Mouse (Mus musculus) limb, embryonic 14.5 days (tissue): ENCODE results near the gene Cd7. TPM values are rescaled to one million over a fixed set of nuclear protein-coding genes. Genes with fewer than 3 reads are reported as not detected.
"Not testable (repeated sequence)": the region's sequence is repeated elsewhere in the genome, so short reads cannot be mapped to it uniquely, and the experiment has no call there.

Source experiments
- ATAC-seq: fragments of 200-750 bp; cut with Nextera tagmentation; 2 replicates; pipeline ENCODE4 v1.8.0; 2017; ENCODE audit warnings: low read depth, moderate number of reproducible peaks, moderate TSS enrichment; ENCODE audit not compliant: low FRiP score
- DNase-seq: peaks from one replicate; pipeline ENCODE4 v3.0.0-alpha.2; 2015; ENCODE audit warnings: low spot score
- H3K27ac ChIP-seq: fragments of 300-500 bp; sonication (generic); replicated peaks from 2 replicates; pipeline ENCODE4 v1.5.1; 2014; ENCODE audit warnings: low read depth, mild to moderate bottlenecking, low read length, moderate library complexity, mixed read lengths
- H3K27me3 ChIP-seq: fragments of 300-500 bp; sonication (generic); 2 replicates; pipeline ENCODE4 v1.6.1; 2014; ENCODE audit warnings: low read length, mixed read lengths; ENCODE audit not compliant: control insufficient read depth, insufficient read depth
- H3K36me3 ChIP-seq: fragments of 300-500 bp; sonication (generic); 2 replicates; pipeline ENCODE4 v1.6.1; 2014; ENCODE audit warnings: mild to moderate bottlenecking, low read length, moderate library complexity, mixed read lengths; ENCODE audit not compliant: control insufficient read depth, insufficient read depth
- H3K4me1 ChIP-seq: fragments of 300-500 bp; sonication (generic); 2 replicates; pipeline ENCODE4 v1.6.1; 2014; ENCODE audit warnings: antibody characterized with exemption, low read length, mixed read lengths; ENCODE audit not compliant: control insufficient read depth, insufficient read depth
- H3K4me2 ChIP-seq: fragments of 300-500 bp; sonication (generic); replicated peaks from 2 replicates; pipeline ENCODE4 v1.6.1; 2014; ENCODE audit warnings: low read depth, mild to moderate bottlenecking, low read length, moderate library complexity; ENCODE audit not compliant: severe bottlenecking
- H3K4me3 ChIP-seq: fragments of 300-500 bp; sonication (generic); replicated peaks from 2 replicates; pipeline ENCODE4 v1.5.1; 2014; ENCODE audit warnings: low read length
- H3K9ac ChIP-seq: fragments of 300-500 bp; sonication (generic); 2 replicates; pipeline ENCODE4 v1.6.1; 2014; ENCODE audit warnings: mild to moderate bottlenecking, low read depth, low read length, moderate library complexity; ENCODE audit not compliant: severe bottlenecking
- H3K9me3 ChIP-seq: fragments of 300-500 bp; sonication (generic); 2 replicates; pipeline ENCODE4 v1.6.1; 2016; ENCODE audit warnings: low read length; ENCODE audit not compliant: control insufficient read depth
- POLR2A ChIP-seq: fragments of 200-500 bp; IDR thresholded peaks from 2 replicates; pipeline ENCODE4 v1.8.0; 2012; ENCODE audit warnings: inconsistent platforms, mild to moderate bottlenecking, moderate library complexity, borderline replicate concordance; ENCODE audit not compliant: insufficient read depth, insufficient read length; ENCODE audit errors: extremely low read depth
- WGBS: fragments of 180-500 bp; shearing (Covaris S2); extraction: QIAGEN DNeasy Blood & Tissue Kit; methylation state at CpG from one replicate; pipeline ENCODE4 v1.1.7; 2014; 5-methylcytosine and 5-hydroxymethylcytosine counted together
- polyA plus RNA-seq, 2 experiments: library from polyadenylated mRNA; depleted of rRNA in 1 of 2; stranded (reverse) in 1 of 2; unstranded in 1 of 2; fragments of >200 nt; fragmentation: Nextera tagmentation in 1 of 2; extraction: Ambion mirVana in 1 of 2; gene quantifications; 2 replicates each; pipeline versions ENCODE4 v1.2.1 to v1.2.3; 2012 to 2014

Cd7 gene
- polyA plus RNA-seq, 2 experiments: 0.19 to 0.36 TPM

DNA sequence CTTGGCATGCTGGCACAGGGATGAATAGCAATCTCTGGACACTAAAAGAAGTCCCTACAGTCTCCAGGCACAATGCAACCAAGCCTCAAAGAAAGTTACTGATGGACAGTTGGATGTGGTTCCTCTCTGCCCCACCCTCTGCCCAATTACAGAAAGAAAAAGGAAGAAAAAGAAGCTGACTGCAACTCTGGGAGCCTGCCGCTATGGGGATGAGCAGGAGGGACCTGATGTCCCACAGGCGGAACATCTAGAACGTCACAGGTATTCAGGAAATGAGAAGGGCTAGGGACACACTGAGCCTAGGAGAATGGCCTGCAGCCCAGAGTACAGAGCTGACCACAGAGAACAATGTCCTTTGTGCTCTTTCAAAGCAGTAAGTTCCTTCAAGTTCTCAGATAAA, 43.0 kb upstream of the Cd7 start:
- no peaks in the 10 kb centered on the region for H3K36me3 ChIP-seq
- no peak for TF ChIP-seq POLR2A
- H3K27ac ChIP-seq: no peak overlapping the region
- WGBS: 77% methylated on average over 3 of the region's 3 CpGs
- no peak overlapping the region for H3K4me2 ChIP-seq
- H3K4me1 ChIP-seq: no peaks in the 10 kb centered on the region
- no peaks in the 10 kb centered on the region for H3K27me3 ChIP-seq
- DNase-seq (no peak), ATAC-seq (no peak)
- no peaks in the 10 kb centered on the region for H3K9me3 ChIP-seq
- no peak overlapping the region for H3K9ac ChIP-seq
- H3K4me3 ChIP-seq: no peak overlapping the region

DNA sequence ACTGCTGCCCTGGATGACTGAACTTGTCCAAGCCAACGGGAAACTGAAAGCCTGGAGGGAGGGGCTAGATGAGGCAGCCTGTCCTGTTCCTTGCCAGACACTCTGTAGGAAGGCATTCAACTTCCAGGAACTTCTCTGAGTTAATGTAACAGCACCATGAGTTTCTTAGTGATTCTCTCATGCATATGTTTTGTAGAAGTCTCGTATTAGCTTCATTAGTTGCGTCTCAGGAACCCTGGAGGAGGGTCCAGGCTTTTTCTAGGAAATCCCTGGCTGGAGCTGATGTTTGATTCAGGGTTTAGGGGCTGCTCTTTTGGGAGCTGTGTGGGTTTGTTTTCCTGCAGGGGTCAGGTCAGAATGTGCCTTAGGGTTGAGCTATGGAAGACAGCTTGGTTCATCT, 41.9 kb upstream of the Cd7 start, which contains the start of gene Sectm1a:
TSS of gene Sectm1a (minus strand) at position 101 of the 400 bp plus-strand sequence.
- ATAC-seq (no peak), DNase-seq (no peak)
- Histone ChIP-seq H3K27me3 (no peaks in the 10 kb centered on the region), H3K4me1 (no peaks in the 10 kb centered on the region), H3K27ac (no peak within 1 kb of the TSS), H3K4me3 (no peak within 1 kb of the TSS), H3K36me3 (no peaks in the 10 kb centered on the region), H3K4me2 (no peak within 1 kb of the TSS), H3K9me3 (no peaks in the 10 kb centered on the region), H3K9ac (no peak within 1 kb of the TSS)
- TF ChIP-seq POLR2A: no peak
- WGBS: 55% methylated on average over 3 of the region's 3 CpGs

- Histone ChIP-seq H3K4me3 (no peak overlapping the region), H3K27ac (no peak overlapping the region), H3K4me2 (no peak overlapping the region), H3K27me3 (no peaks in the 10 kb centered on the region), H3K36me3 (no peaks in the 10 kb centered on the region), H3K4me1 (no peaks in the 10 kb centered on the region), H3K9me3 (no peaks in the 10 kb centered on the region), H3K9ac (no peak overlapping the region)
- DNase-seq (no peak), ATAC-seq (no peak)
- WGBS: 92% methylated on average over 8 of the region's 8 CpGs
- TF ChIP-seq POLR2A: no peak
Measured at GRCm38 (mm10) chr11:121080330-121080729, 41.1 kb upstream of the Cd7 start.

DNA sequence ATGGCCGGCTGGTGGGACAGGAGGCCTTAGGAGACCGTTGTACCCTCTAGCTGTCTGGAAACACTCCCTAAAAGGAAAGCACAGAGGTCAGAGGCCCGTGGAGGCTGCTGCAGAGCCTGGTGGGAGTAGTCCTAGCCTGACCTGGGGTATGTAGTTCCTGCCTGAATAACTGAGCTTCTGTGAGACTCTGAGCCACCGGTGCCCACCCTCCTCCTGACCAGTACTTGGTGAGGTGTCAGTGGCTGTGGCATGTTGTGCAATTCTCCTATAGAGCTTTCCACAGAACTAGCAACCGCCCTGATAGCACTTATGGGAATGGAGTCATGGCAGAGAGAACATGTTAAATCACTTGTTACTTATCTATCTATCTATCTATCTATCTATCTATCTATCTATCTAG, 36.4 kb upstream of the Cd7 start:
- ATAC-seq: no peak
- no peaks in the 10 kb centered on the region for H3K36me3 ChIP-seq
- H3K4me1 ChIP-seq: no peaks in the 10 kb centered on the region
- no peak for DNase-seq
- H3K4me3 ChIP-seq: no peak overlapping the region
- no peak for TF ChIP-seq POLR2A
- WGBS: 78% methylated on average over 5 of the region's 5 CpGs
- H3K4me2 ChIP-seq: no peak overlapping the region
- H3K27me3 ChIP-seq: no peaks in the 10 kb centered on the region
- no peak overlapping the region for H3K9ac ChIP-seq
- H3K27ac ChIP-seq: no peak overlapping the region
- H3K9me3 ChIP-seq: no peaks in the 10 kb centered on the region

- not testable (repeated sequence) for H3K9me3 ChIP-seq, H3K4me3 ChIP-seq, ATAC-seq, DNase-seq, H3K36me3 ChIP-seq, H3K4me1 ChIP-seq, H3K9ac ChIP-seq, H3K4me2 ChIP-seq, H3K27me3 ChIP-seq, H3K27ac ChIP-seq
- 92% methylated on average over 11 of the region's 16 CpGs for WGBS
Measured at GRCm38 (mm10) chr11:121069662-121070061, 30.4 kb upstream of the Cd7 start.

DNA sequence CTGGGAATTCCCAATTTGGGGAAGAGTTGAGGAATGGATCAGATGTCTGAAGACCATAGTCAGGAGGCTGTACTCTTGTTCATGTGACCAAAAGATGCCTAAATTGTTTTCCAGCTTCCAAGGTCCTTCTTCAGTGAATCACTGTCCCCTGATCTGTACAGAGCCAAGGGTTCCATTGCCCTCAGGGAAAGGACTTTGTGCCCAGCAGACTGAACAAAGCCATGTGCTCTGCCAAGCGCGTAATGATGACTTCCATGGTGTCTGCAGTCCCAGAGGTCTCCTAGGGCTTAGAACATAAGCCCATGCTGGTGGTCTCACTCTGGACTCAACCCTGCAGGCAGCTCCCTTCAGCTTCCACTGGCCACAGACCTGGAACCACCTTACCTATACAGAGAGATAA, 28.7 kb upstream of the Cd7 start:
- no peak overlapping the region for H3K4me3 ChIP-seq
- DNase-seq (no peak), ATAC-seq (no peak)
- no peaks in the 10 kb centered on the region for H3K9me3 ChIP-seq
- no peaks in the 10 kb centered on the region for H3K36me3 ChIP-seq
- H3K9ac ChIP-seq: no peak overlapping the region
- no peak for TF ChIP-seq POLR2A
- no peaks in the 10 kb centered on the region for H3K4me1 ChIP-seq
- no peak overlapping the region for H3K27ac ChIP-seq
- H3K27me3 ChIP-seq: no peaks in the 10 kb centered on the region
- no peak overlapping the region for H3K4me2 ChIP-seq
- 94% methylated on average over 2 of the region's 2 CpGs for WGBS
